Mouse (Mus musculus): Measurements from ENCODE around the gene Rad51b. TPM values are rescaled to one million over a fixed set of nuclear protein-coding genes. Genes with fewer than 3 reads are reported as not detected.

Gene Rad51b
- polyA plus RNA-seq, 1 experiment from 2014 or later = 4.4 TPM

- Histone ChIP-seq H3K9me3 (replicated peaks; ENCODE audit: control insufficient read depth, low read length) (no peaks in the 10 kb centered on the region), H3K27me3 (ENCODE audit: control insufficient read depth, insufficient read depth, low read depth, low read length) (no peaks in the 10 kb centered on the region), H3K27ac (ENCODE audit: low read length) (no peak overlapping the region), H3K4me1 (ENCODE audit: control insufficient read depth, low read depth, low read length) (no peaks in the 10 kb centered on the region), H3K9ac (ENCODE audit: low read depth, low read length) (no peak overlapping the region), H3K4me2 (ENCODE audit: low read depth, low read length) (no peak overlapping the region), H3K4me3 (ENCODE audit: low read depth, low read length) (no peak overlapping the region), H3K36me3 (ENCODE audit: control insufficient read depth, insufficient read depth) (no peaks in the 10 kb centered on the region)
- no peak for ATAC-seq (ENCODE audit: low read depth)
- WGBS (ENCODE audit: insufficient replicate concordance) = 58% methylated on average over 8 of the region's 8 CpGs
These were observed 406.5 kb downstream of the Rad51b start for GRCm38 (mm10) chr12:79703555-79703954.

GRCm38 (mm10) chr12:79705501-79706266, 408.6 kb downstream of the Rad51b start:
- 63% methylated on average over 11 of the region's 11 CpGs for WGBS (ENCODE audit: insufficient replicate concordance)
- ATAC-seq (ENCODE audit: low read depth) = no peak
- no peaks in the 10 kb centered on the region for H3K4me1 ChIP-seq (ENCODE audit: control insufficient read depth, low read depth, low read length)
- H3K27ac ChIP-seq (ENCODE audit: low read length) = no peak overlapping the region
- no peaks in the 10 kb centered on the region for H3K9me3 ChIP-seq (replicated peaks; ENCODE audit: control insufficient read depth, low read length)
- no peak overlapping the region for H3K4me2 ChIP-seq (ENCODE audit: low read depth, low read length)
- no peak overlapping the region for H3K9ac ChIP-seq (ENCODE audit: low read depth, low read length)
- H3K27me3 ChIP-seq (ENCODE audit: control insufficient read depth, insufficient read depth, low read depth, low read length) = no peaks in the 10 kb centered on the region
- H3K4me3 ChIP-seq (ENCODE audit: low read depth, low read length) = no peak overlapping the region
- no peaks in the 10 kb centered on the region for H3K36me3 ChIP-seq (ENCODE audit: control insufficient read depth, insufficient read depth)

- Histone ChIP-seq H3K4me1 (ENCODE audit: control insufficient read depth, low read depth, low read length) (no peaks in the 10 kb centered on the region), H3K27ac (ENCODE audit: low read length) (no peak overlapping the region), H3K4me2 (ENCODE audit: low read depth, low read length) (no peak overlapping the region), H3K27me3 (ENCODE audit: control insufficient read depth, insufficient read depth, low read depth, low read length) (no peaks in the 10 kb centered on the region), H3K4me3 (ENCODE audit: low read depth, low read length) (no peak overlapping the region), H3K9ac (ENCODE audit: low read depth, low read length) (no peak overlapping the region), H3K9me3 (replicated peaks; ENCODE audit: control insufficient read depth, low read length) (no peaks in the 10 kb centered on the region), H3K36me3 (ENCODE audit: control insufficient read depth, insufficient read depth) (no peaks in the 10 kb centered on the region)
- 69% methylated on average over 9 of the region's 9 CpGs for WGBS (ENCODE audit: insufficient replicate concordance)
- no peak for ATAC-seq (ENCODE audit: low read depth)
These were observed 410.7 kb downstream of the Rad51b start for GRCm38 (mm10) chr12:79707565-79708422.

- no peak for ATAC-seq (ENCODE audit: low read depth)
- WGBS (ENCODE audit: insufficient replicate concordance) = 70% methylated on average over 5 of the region's 5 CpGs
- no peak overlapping the region for H3K9ac ChIP-seq (ENCODE audit: low read depth, low read length)
- H3K36me3 ChIP-seq (ENCODE audit: control insufficient read depth, insufficient read depth) = no peaks in the 10 kb centered on the region
- no peaks in the 10 kb centered on the region for H3K9me3 ChIP-seq (replicated peaks; ENCODE audit: control insufficient read depth, low read length)
- H3K27ac ChIP-seq (ENCODE audit: low read length) = no peak overlapping the region
- no peaks in the 10 kb centered on the region for H3K4me1 ChIP-seq (ENCODE audit: control insufficient read depth, low read depth, low read length)
- no peak overlapping the region for H3K4me3 ChIP-seq (ENCODE audit: low read depth, low read length)
- H3K4me2 ChIP-seq (ENCODE audit: low read depth, low read length) = no peak overlapping the region
- H3K27me3 ChIP-seq (ENCODE audit: control insufficient read depth, insufficient read depth, low read depth, low read length) = no peaks in the 10 kb centered on the region
These were observed 411.3 kb downstream of the Rad51b start for GRCm38 (mm10) chr12:79708423-79708733.

- Histone ChIP-seq H3K4me3 (ENCODE audit: low read depth, low read length) (no peak overlapping the region), H3K4me2 (ENCODE audit: low read depth, low read length) (no peak overlapping the region), H3K9me3 (replicated peaks; ENCODE audit: control insufficient read depth, low read length) (no peaks in the 10 kb centered on the region), H3K27me3 (ENCODE audit: control insufficient read depth, insufficient read depth, low read depth, low read length) (no peaks in the 10 kb centered on the region), H3K4me1 (ENCODE audit: control insufficient read depth, low read depth, low read length) (no peaks in the 10 kb centered on the region), H3K9ac (ENCODE audit: low read depth, low read length) (no peak overlapping the region), H3K27ac (ENCODE audit: low read length) (no peak overlapping the region), H3K36me3 (ENCODE audit: control insufficient read depth, insufficient read depth) (no peaks in the 10 kb centered on the region)
- ATAC-seq (ENCODE audit: low read depth) = no peak
These were observed 416.2 kb downstream of the Rad51b start for GRCm38 (mm10) chr12:79713286-79713685.

GRCm38 (mm10) chr12:79714484-79714883, 417.4 kb downstream of the Rad51b start:
- no peaks in the 10 kb centered on the region for H3K4me1 ChIP-seq (ENCODE audit: control insufficient read depth, low read depth, low read length)
- 75% methylated on average over 6 of the region's 6 CpGs for WGBS (ENCODE audit: insufficient replicate concordance)
- H3K9me3 ChIP-seq (replicated peaks; ENCODE audit: control insufficient read depth, low read length) = no peaks in the 10 kb centered on the region
- no peak overlapping the region for H3K9ac ChIP-seq (ENCODE audit: low read depth, low read length)
- ATAC-seq (ENCODE audit: low read depth) = no peak
- no peaks in the 10 kb centered on the region for H3K36me3 ChIP-seq (ENCODE audit: control insufficient read depth, insufficient read depth)
- H3K27ac ChIP-seq (ENCODE audit: low read length) = no peak overlapping the region
- H3K4me3 ChIP-seq (ENCODE audit: low read depth, low read length) = no peak overlapping the region
- H3K4me2 ChIP-seq (ENCODE audit: low read depth, low read length) = no peak overlapping the region
- no peaks in the 10 kb centered on the region for H3K27me3 ChIP-seq (ENCODE audit: control insufficient read depth, insufficient read depth, low read depth, low read length)

- Histone ChIP-seq H3K4me2 (ENCODE audit: low read depth, low read length) (no peak overlapping the region), H3K9ac (ENCODE audit: low read depth, low read length) (no peak overlapping the region), H3K4me1 (ENCODE audit: control insufficient read depth, low read depth, low read length) (no peaks in the 10 kb centered on the region), H3K4me3 (ENCODE audit: low read depth, low read length) (no peak overlapping the region), H3K27ac (ENCODE audit: low read length) (no peak overlapping the region), H3K27me3 (ENCODE audit: control insufficient read depth, insufficient read depth, low read depth, low read length) (no peaks in the 10 kb centered on the region), H3K9me3 (replicated peaks; ENCODE audit: control insufficient read depth, low read length) (no peaks in the 10 kb centered on the region), H3K36me3 (ENCODE audit: control insufficient read depth, insufficient read depth) (no peaks in the 10 kb centered on the region)
- ATAC-seq (ENCODE audit: low read depth) = no peak
- WGBS (ENCODE audit: insufficient replicate concordance) = 63% methylated on average over 12 of the region's 12 CpGs
These were observed 418.6 kb downstream of the Rad51b start for GRCm38 (mm10) chr12:79715506-79716345.

- WGBS (ENCODE audit: insufficient replicate concordance) = 57% methylated on average over 10 of the region's 10 CpGs
- Histone ChIP-seq H3K36me3 (ENCODE audit: control insufficient read depth, insufficient read depth) (no peaks in the 10 kb centered on the region), H3K9ac (ENCODE audit: low read depth, low read length) (no peak overlapping the region), H3K4me1 (ENCODE audit: control insufficient read depth, low read depth, low read length) (no peaks in the 10 kb centered on the region), H3K27me3 (ENCODE audit: control insufficient read depth, insufficient read depth, low read depth, low read length) (no peaks in the 10 kb centered on the region), H3K27ac (ENCODE audit: low read length) (no peak overlapping the region), H3K4me3 (ENCODE audit: low read depth, low read length) (no peak overlapping the region), H3K4me2 (ENCODE audit: low read depth, low read length) (no peak overlapping the region), H3K9me3 (replicated peaks; ENCODE audit: control insufficient read depth, low read length) (no peaks in the 10 kb centered on the region)
- no peak for ATAC-seq (ENCODE audit: low read depth)
These were observed 422.2 kb downstream of the Rad51b start for GRCm38 (mm10) chr12:79719091-79719846.
